Mouse (Mus musculus) kidney, embryonic 16.5 days (tissue): ENCODE measurements at regions not wholly inside any gene's neighbourhood (a gene's known extent, or its start where the extent isn't known, plus 50 kb on each side); places are given as distances from the start of the nearest gene placed in this dataset.

Experiments used
- ATAC-seq: fragments of 200-750 bp; cut with Nextera tagmentation; 2 replicates; pipeline ENCODE4 v1.8.0; 2017; ENCODE audit warnings: moderate TSS enrichment; ENCODE audit not compliant: low FRiP score, low TSS enrichment
- H3K27ac ChIP-seq: fragments of 300-500 bp; sonication (generic); 2 replicates; pipeline ENCODE4 v1.5.1; 2014; ENCODE audit warnings: low read length
- H3K27me3 ChIP-seq: fragments of 300-500 bp; sonication (generic); 2 replicates; pipeline ENCODE4 v1.6.1; 2014; ENCODE audit warnings: low read length, control low read depth, mixed read lengths; ENCODE audit not compliant: insufficient read depth
- H3K36me3 ChIP-seq: fragments of 300-500 bp; sonication (generic); 2 replicates; pipeline ENCODE4 v1.6.1; 2014; ENCODE audit warnings: low read length, control low read depth, mixed read lengths; ENCODE audit not compliant: insufficient read depth
- H3K4me1 ChIP-seq: fragments of 300-500 bp; sonication (generic); 2 replicates; pipeline ENCODE4 v1.6.1; 2014; ENCODE audit warnings: low read length, control low read depth, mixed read lengths; ENCODE audit not compliant: insufficient read depth
- H3K4me2 ChIP-seq: fragments of 300-500 bp; sonication (generic); replicated peaks from 2 replicates; pipeline ENCODE4 v1.6.1; 2014; ENCODE audit warnings: low read depth, low read length
- H3K4me3 ChIP-seq: fragments of 300-500 bp; sonication (generic); 2 replicates; pipeline ENCODE4 v1.5.1; 2014; ENCODE audit warnings: mild to moderate bottlenecking, low read length
- H3K9ac ChIP-seq: fragments of 300-500 bp; sonication (generic); replicated peaks from 2 replicates; pipeline ENCODE4 v1.6.1; 2014; ENCODE audit warnings: low read length
- H3K9me3 ChIP-seq: fragments of 300-500 bp; sonication (generic); 2 replicates; pipeline ENCODE4 v1.6.1; 2016; ENCODE audit warnings: low read length, control low read depth
- WGBS: fragments of 180-500 bp; shearing (Covaris S2); extraction: QIAGEN DNeasy Blood & Tissue Kit; methylation state at CpG from one replicate; pipeline ENCODE4 v1.1.7; 2014; 5-methylcytosine and 5-hydroxymethylcytosine counted together

DNA sequence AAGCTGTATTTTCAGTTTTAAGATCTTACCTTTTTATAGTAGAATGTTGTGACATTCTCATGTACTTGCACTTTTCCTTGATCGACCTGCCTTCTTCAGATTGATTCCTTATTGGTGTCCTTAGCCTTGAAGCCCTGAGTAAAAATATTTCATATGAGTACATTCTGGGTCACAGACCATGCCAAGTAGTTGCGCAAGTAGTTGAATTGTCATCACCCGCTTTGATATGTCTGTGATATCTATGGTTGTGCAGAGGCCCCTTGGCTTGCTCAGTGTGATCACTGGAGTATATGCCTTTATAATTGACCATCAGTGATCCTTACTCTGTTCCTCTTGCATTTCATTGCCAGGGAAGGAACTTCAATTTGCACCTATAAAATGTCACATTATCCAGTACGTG is 131.1 kb upstream of the Reg3g start:
- ATAC-seq: no peak
- Histone ChIP-seq H3K9me3 (no peaks in the 10 kb centered on the region), H3K4me2 (no peak overlapping the region), H3K27me3 (no peaks in the 10 kb centered on the region), H3K36me3 (no peaks in the 10 kb centered on the region), H3K4me3 (no peak overlapping the region), H3K4me1 (no peaks in the 10 kb centered on the region), H3K27ac (no peak overlapping the region), H3K9ac (no peak overlapping the region)
- 93% methylated on average over 4 of the region's 4 CpGs for WGBS

DNA sequence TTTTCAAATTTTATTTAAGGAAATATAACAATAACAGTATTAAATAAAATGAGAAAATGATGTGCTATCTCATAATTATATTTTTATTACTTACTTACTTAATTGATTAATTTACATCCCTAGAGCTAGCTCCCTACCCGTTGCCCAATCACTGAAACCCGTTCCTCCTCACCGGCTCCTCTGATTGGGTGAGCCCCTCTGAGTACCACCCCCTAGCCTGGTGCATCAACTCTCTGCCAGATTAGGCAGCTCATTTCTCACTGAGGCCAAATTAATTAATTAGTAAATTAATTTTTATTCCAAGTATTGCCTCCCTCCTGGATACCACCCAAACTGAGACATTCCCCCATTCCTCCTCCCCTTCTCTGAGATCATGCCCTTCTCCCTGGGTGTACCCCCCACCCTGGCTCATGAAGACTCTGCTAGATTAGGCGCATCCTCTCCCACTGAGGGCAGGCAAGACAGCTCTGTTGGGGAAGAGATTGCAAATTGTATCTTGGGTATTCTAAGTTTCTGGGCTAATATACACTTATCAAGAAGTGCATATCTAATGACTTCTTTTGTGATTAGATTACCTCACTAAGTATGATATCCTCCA is 101.4 kb upstream of the Reg3g start:
- Histone ChIP-seq H3K4me2 (no peak overlapping the region), H3K4me3 (no peak overlapping the region)
- WGBS: 92% methylated on average over 4 of the region's 4 CpGs

DNA sequence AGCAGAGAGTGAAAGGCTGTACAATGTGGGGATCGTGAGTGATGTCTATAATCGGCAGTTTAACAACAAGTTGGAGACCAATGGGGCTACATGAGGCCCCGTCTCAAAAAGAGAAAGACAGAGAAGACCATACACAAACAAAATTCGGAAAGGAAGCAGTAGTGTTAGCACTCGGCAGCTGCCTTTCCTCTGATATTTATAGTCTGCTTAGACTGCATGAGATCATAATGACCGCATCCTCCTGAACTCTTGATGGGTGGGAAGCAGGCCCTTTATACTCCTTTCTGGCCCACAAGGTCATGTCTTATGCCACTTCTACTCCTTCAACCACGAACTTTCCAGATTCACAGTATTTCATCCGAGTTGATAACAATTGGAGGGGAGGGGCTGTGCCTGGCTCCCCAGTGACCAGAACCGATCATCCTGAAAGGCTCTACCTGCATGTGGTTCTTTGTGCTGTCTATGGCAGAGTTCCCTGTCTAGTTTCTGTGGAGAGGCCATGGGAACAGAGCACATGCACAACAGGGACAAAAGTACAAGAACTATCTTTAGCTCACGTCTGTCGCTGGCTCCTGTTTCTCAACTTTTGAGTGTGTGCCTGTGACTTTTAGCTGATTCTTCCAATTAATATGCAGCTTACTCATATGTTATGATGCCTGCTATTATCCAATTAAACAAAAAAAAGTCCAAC is 84.5 kb upstream of the Reg3g start:
- no peaks in the 10 kb centered on the region for H3K9me3 ChIP-seq
- ATAC-seq: 0 out of 2 replicates have a peak, but pooled peaks have one; percentile 51
- no peaks in the 10 kb centered on the region for H3K36me3 ChIP-seq
- H3K9ac ChIP-seq: no peak overlapping the region
- H3K4me1 ChIP-seq: 0 out of 2 replicates have a peak, but pooled peaks cover 5% of the 10 kb centered on the region
- 34% methylated on average over 11 of the region's 11 CpGs for WGBS
- no peak overlapping the region for H3K27ac ChIP-seq
- no peaks in the 10 kb centered on the region for H3K27me3 ChIP-seq
- no peak overlapping the region for H3K4me2 ChIP-seq
- H3K4me3 ChIP-seq: no peak overlapping the region

More for the DNA sequence above, 101.4 kb upstream of the Reg3g start:
- Histone ChIP-seq H3K36me3 (no peaks in the 10 kb centered on the region), H3K9me3 (no peaks in the 10 kb centered on the region), H3K27ac (no peak overlapping the region), H3K27me3 (no peaks in the 10 kb centered on the region), H3K9ac (no peak overlapping the region), H3K4me1 (no peaks in the 10 kb centered on the region)
- ATAC-seq: no peak

DNA sequence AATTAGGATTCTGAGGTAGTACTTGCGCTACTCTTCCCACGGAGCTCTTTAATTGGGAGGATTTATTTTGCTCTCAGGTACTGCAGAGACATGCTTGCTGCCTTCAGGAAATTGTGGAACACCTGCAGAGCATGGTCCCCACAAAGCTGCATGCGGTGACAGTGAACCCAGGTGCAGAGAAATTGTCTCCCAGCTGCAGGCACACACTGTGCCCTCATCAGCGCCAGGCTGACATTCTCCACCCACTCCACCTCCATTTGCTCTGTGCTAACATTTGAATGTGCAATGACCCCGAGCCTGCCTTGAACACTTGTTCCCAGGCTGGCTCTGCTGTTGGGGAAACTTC is 83.7 kb upstream of the Reg3g start:
- Histone ChIP-seq H3K4me3 (no peak overlapping the region), H3K4me2 (no peak overlapping the region), H3K36me3 (no peaks in the 10 kb centered on the region), H3K9ac (no peak overlapping the region), H3K27ac (no peak overlapping the region), H3K9me3 (no peaks in the 10 kb centered on the region), H3K27me3 (no peaks in the 10 kb centered on the region), H3K4me1 (0 out of 2 replicates have a peak, but pooled peaks cover 5% of the 10 kb centered on the region)
- no peak for ATAC-seq
- WGBS: 18% methylated on average over 5 of the region's 5 CpGs

DNA sequence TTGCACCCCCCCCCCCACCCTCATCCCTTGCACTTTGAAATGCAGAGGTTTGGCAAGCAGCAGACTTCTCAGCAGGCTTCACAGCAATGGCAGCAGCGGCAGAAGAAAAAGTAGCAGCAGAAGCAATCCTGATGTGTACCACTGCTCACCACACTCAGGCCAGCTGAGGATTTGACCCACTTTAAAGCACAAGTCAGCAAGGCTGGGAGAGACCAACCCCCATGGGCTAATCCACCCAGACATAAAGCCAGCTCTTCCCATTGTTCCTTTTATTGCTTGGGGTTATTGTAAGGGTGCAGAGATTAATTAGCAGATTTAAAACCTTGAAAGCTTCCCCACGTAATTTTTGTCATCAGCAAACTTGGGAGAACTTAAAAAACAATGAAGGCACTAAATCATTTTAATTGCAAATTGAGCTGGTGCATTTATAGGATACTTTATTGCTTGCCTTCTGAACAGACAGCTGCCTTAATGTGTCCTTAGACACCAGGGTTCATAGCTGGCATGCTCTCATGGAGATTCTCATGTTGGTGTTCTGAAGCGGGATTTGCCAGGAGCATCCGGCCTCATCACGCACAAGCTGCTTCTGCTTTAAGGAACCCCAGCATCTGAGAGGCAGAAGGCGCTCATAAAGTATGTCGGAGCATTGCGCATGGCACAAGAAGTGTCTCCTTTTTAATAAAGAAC is 83.1 kb upstream of the Reg3g start:
- H3K27ac ChIP-seq: no peak overlapping the region
- no peak overlapping the region for H3K4me2 ChIP-seq
- no peaks in the 10 kb centered on the region for H3K9me3 ChIP-seq
- 0 out of 2 replicates have a peak, but pooled peaks cover 5% of the 10 kb centered on the region for H3K4me1 ChIP-seq
- no peak overlapping the region for H3K9ac ChIP-seq
- H3K27me3 ChIP-seq: no peaks in the 10 kb centered on the region
- ATAC-seq: no peak
- 32% methylated on average over 8 of the region's 8 CpGs for WGBS
- no peak overlapping the region for H3K4me3 ChIP-seq
- H3K36me3 ChIP-seq: no peaks in the 10 kb centered on the region

DNA sequence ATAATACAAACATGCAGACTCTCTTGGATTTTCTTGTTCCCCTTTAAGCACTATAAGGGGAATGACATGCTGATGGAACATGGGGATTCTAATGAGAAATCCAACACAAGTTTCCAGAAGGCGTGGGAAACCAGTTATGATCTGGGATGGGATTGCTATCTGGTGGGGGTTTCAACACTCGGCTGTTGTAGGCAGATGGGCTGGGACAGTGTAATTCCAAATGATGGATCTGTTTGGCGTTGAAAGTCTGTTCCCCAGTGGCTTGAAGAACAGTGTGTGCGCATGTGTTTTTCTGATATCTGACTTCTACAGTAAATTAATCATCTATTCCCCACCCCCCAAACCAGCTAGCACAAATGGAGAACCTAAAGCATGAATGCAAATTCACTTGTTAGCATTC is 79.8 kb upstream of the Reg3g start:
- no peaks in the 10 kb centered on the region for H3K36me3 ChIP-seq
- H3K4me1 ChIP-seq: 0 out of 2 replicates have a peak, but pooled peaks cover 5% of the 10 kb centered on the region
- no peaks in the 10 kb centered on the region for H3K27me3 ChIP-seq
- no peak overlapping the region for H3K9ac ChIP-seq
- no peak for ATAC-seq
- H3K4me2 ChIP-seq: no peak overlapping the region
- no peak overlapping the region for H3K27ac ChIP-seq
- H3K4me3 ChIP-seq: no peak overlapping the region
- WGBS: 82% methylated on average over 4 of the region's 4 CpGs
- H3K9me3 ChIP-seq: no peaks in the 10 kb centered on the region

DNA sequence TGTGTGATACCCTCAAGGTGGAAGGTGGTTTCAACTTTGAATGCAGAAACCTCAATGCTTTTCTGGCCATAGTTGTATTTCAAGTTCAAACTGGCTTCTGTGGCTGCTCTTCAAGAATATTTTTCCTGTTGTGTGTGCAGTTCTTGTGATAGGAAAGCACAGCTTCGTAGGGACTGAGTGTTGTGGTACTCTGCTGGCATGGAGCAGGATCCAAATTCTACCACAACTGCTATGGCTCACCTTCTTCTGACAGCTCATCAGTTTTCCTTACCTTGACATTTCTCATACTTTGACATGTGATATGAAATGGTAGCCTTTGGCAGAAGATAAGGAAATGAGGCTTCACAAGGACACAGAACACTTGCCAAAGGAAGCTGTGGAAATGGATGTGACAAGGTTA is 79.0 kb upstream of the Reg3g start:
- no peak for ATAC-seq
- 85% methylated on average over 1 of the region's 1 CpGs for WGBS
- H3K4me3 ChIP-seq: no peak overlapping the region
- H3K9me3 ChIP-seq: no peaks in the 10 kb centered on the region
- 0 out of 2 replicates have a peak, but pooled peaks cover 3% of the 10 kb centered on the region for H3K4me1 ChIP-seq
- no peaks in the 10 kb centered on the region for H3K27me3 ChIP-seq
- H3K36me3 ChIP-seq: no peaks in the 10 kb centered on the region
- no peak overlapping the region for H3K9ac ChIP-seq
- no peak overlapping the region for H3K4me2 ChIP-seq
- no peak overlapping the region for H3K27ac ChIP-seq

DNA sequence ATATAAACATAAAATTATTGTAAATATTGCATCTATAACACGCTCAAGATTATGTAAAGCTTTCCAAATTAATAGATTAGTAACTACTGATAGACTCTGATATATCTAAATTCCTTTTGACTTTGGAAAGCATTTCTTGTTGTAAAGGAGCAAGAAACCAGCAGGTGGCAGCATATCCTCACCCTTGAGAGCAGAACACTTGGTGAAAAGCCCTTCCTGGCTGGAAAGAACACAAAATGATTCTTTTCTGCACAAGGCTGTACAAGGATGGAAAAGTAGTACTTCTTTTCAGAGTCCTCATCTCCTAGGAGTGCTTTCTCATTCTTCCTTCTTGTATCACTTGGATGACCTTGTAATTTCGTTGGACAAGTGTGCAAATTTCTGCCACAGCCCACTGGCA is 75.6 kb upstream of the Reg3g start:
- ATAC-seq: no peak
- no peaks in the 10 kb centered on the region for H3K4me1 ChIP-seq
- no peak overlapping the region for H3K4me3 ChIP-seq
- no peaks in the 10 kb centered on the region for H3K36me3 ChIP-seq
- H3K4me2 ChIP-seq: no peak overlapping the region
- 21% methylated on average over 2 of the region's 2 CpGs for WGBS
- no peak overlapping the region for H3K27ac ChIP-seq
- no peak overlapping the region for H3K9ac ChIP-seq
- H3K27me3 ChIP-seq: no peaks in the 10 kb centered on the region
- H3K9me3 ChIP-seq: no peaks in the 10 kb centered on the region

DNA sequence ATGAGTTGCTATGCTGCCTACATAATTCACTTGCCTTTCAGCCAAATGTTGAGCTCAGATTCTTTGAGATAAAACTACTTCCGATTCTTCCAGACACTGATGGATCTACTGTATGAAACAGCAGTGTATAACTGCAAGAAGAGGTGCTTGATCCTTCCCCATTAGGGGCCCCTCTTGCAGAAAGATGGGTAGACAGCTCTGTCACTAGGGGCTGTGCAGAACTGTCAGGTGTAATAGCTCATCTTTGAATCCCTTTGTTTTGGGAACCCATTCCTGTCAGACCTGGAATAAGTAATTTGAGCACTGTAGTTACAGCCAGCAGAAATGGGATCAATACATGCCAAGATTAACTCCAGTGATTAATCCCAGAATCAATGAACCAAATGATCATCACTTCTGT is 68.8 kb upstream of the Reg3g start:
- no peak overlapping the region for H3K4me2 ChIP-seq
- WGBS: 85% methylated on average over 1 of the region's 1 CpGs
- no peak overlapping the region for H3K27ac ChIP-seq
- no peaks in the 10 kb centered on the region for H3K4me1 ChIP-seq
- H3K36me3 ChIP-seq: no peaks in the 10 kb centered on the region
- H3K9ac ChIP-seq: no peak overlapping the region
- no peak overlapping the region for H3K4me3 ChIP-seq
- no peaks in the 10 kb centered on the region for H3K27me3 ChIP-seq
- no peak for ATAC-seq
- H3K9me3 ChIP-seq: no peaks in the 10 kb centered on the region
